Mouse (Mus musculus): ENCODE data around the gene Vmn2r86. TPM values are rescaled to one million over a fixed set of nuclear protein-coding genes. Genes with fewer than 3 reads are reported as not detected.
"Not testable (repeated sequence)": the region's sequence is repeated elsewhere in the genome, so short reads cannot be mapped to it uniquely, and the experiment has no call there.

Vmn2r86 gene
- total RNA-seq (2015; ENCODE audit: low replicate concordance), result not detected in 2 replicates
- total RNA-seq (2017; ENCODE audit: low replicate concordance), result not detected in 2 replicates

- ATAC-seq (replicated peaks; ENCODE audit: low FRiP score, poor library complexity, severe bottlenecking), result not testable (repeated sequence)
These were observed at the start of gene Vmn2r86 for GRCm38 (mm10) chr10:130455950-130456349. Vmn2r86 (minus strand) TSS chr10:130456050.

- no peak for ATAC-seq (replicated peaks; ENCODE audit: low FRiP score, poor library complexity, severe bottlenecking)
These were observed 41.4 kb upstream of the Vmn2r86 start, which contains the start of gene Vmn2r87 for GRCm38 (mm10) chr10:130497296-130497695. Vmn2r87 (minus strand) TSS chr10:130497396.

- no peak for ATAC-seq (replicated peaks; ENCODE audit: low FRiP score, poor library complexity, severe bottlenecking)
These were observed 14.5 kb upstream of the Vmn2r86 start for GRCm38 (mm10) chr10:130470311-130470760.

GRCm38 (mm10) chr10:130444776-130445175 lies 11.1 kb downstream of the Vmn2r86 start:
- no peak; the same call in 1 of the 2 replicates for ATAC-seq (replicated peaks; ENCODE audit: low FRiP score, poor library complexity, severe bottlenecking)

GRCm38 (mm10) chr10:130434185-130434898 lies 21.5 kb downstream of the Vmn2r86 start:
- ATAC-seq (replicated peaks; ENCODE audit: low FRiP score, poor library complexity, severe bottlenecking), result not testable (repeated sequence)

GRCm38 (mm10) chr10:130429603-130430002 lies 26.2 kb downstream of the Vmn2r86 start, which contains the start of gene Vmn2r85:
Vmn2r85 (minus strand) TSS chr10:130429703.
- not testable (repeated sequence) for ATAC-seq (replicated peaks; ENCODE audit: low FRiP score, poor library complexity, severe bottlenecking)

GRCm38 (mm10) chr10:130422368-130422767 lies 33.5 kb downstream of the Vmn2r86 start:
- ATAC-seq (replicated peaks; ENCODE audit: low FRiP score, poor library complexity, severe bottlenecking), result not testable (repeated sequence)

GRCm38 (mm10) chr10:130420401-130420800 lies 35.4 kb downstream of the Vmn2r86 start:
- ATAC-seq (replicated peaks; ENCODE audit: low FRiP score, poor library complexity, severe bottlenecking), result no peak

- not testable (repeated sequence) for ATAC-seq (replicated peaks; ENCODE audit: low FRiP score, poor library complexity, severe bottlenecking)
These were observed 35.9 kb downstream of the Vmn2r86 start for GRCm38 (mm10) chr10:130419954-130420353.

- ATAC-seq (replicated peaks; ENCODE audit: low FRiP score, poor library complexity, severe bottlenecking), result not testable (repeated sequence)
These were observed 39.5 kb downstream of the Vmn2r86 start for GRCm38 (mm10) chr10:130416352-130416751.

- not testable (repeated sequence) for ATAC-seq (replicated peaks; ENCODE audit: low FRiP score, poor library complexity, severe bottlenecking)
These were observed 43.6 kb downstream of the Vmn2r86 start for GRCm38 (mm10) chr10:130412167-130412698.

GRCm38 (mm10) chr10:130394232-130394631 lies 61.6 kb downstream of the Vmn2r86 start, which contains the start of gene Vmn2r84:
Vmn2r84 (minus strand) TSS chr10:130394332.
- no peak for ATAC-seq (replicated peaks; ENCODE audit: low FRiP score, poor library complexity, severe bottlenecking)

Other genes starting within 250 kb of the Vmn2r86 start
- gene Olfr827, start 241.6 kb downstream of the Vmn2r86 start, total RNA-seq (2015; ENCODE audit: low replicate concordance), result not detected in 2 replicates
- gene Olfr827, start 241.6 kb downstream of the Vmn2r86 start, total RNA-seq (2017; ENCODE audit: low replicate concordance), result not detected in 2 replicates
- gene Neurod4, start 175.8 kb downstream of the Vmn2r86 start, total RNA-seq (2015; ENCODE audit: low replicate concordance), result not detected in 2 replicates
- not detected in 2 replicates for gene Neurod4, start 175.8 kb downstream of the Vmn2r86 start, total RNA-seq (2017; ENCODE audit: low replicate concordance)
- 0.77 and 2.7 TPM in 2 replicates for gene Tespa1, start 133.2 kb downstream of the Vmn2r86 start, total RNA-seq (2015; ENCODE audit: low replicate concordance)
- 2.5 and 3.2 TPM in 2 replicates for gene Tespa1, start 133.2 kb downstream of the Vmn2r86 start, total RNA-seq (2017; ENCODE audit: low replicate concordance)
- gene Vmn2r84, start 61.7 kb downstream of the Vmn2r86 start, total RNA-seq (2015; ENCODE audit: low replicate concordance), result not detected in 2 replicates
- gene Vmn2r84, start 61.7 kb downstream of the Vmn2r86 start, total RNA-seq (2017; ENCODE audit: low replicate concordance), result 0.17 TPM in 1 of 2 replicates, not detected in the other
- not detected in 2 replicates for gene Vmn2r85, start 26.3 kb downstream of the Vmn2r86 start, total RNA-seq (2015; ENCODE audit: low replicate concordance)
- not detected in 2 replicates for gene Vmn2r85, start 26.3 kb downstream of the Vmn2r86 start, total RNA-seq (2017; ENCODE audit: low replicate concordance)
- gene Vmn2r87, start 41.3 kb upstream of the Vmn2r86 start, total RNA-seq (2015; ENCODE audit: low replicate concordance), result not detected in 2 replicates
- not detected in 2 replicates for gene Vmn2r87, start 41.3 kb upstream of the Vmn2r86 start, total RNA-seq (2017; ENCODE audit: low replicate concordance)